Mouse (Mus musculus) layer of hippocampus, postnatal 14 days (tissue): ENCODE results near the gene Sec1. TPM values are rescaled to one million over a fixed set of nuclear protein-coding genes. Genes with fewer than 3 reads are reported as not detected.
"Not testable (repeated sequence)": the region's sequence is repeated elsewhere in the genome, so short reads cannot be mapped to it uniquely, and the experiment has no call there.

Experiments
- DNase-seq, 2 experiments: peaks; one replicate each; pipeline ENCODE4 v3.0.0; 2021 to 2022; ENCODE audit warnings: low spot score in 2 of 2, mixed read lengths in 1 of 2
- total RNA-seq, 2 experiments: library from RNA; stranded (reverse); gene quantifications; 2 replicates each; pipeline ENCODE4 v1.2.3; 2021

Sec1 gene
- total RNA-seq, 2 experiments from 2014 or later = 0.24 to 0.41 TPM

DNA sequence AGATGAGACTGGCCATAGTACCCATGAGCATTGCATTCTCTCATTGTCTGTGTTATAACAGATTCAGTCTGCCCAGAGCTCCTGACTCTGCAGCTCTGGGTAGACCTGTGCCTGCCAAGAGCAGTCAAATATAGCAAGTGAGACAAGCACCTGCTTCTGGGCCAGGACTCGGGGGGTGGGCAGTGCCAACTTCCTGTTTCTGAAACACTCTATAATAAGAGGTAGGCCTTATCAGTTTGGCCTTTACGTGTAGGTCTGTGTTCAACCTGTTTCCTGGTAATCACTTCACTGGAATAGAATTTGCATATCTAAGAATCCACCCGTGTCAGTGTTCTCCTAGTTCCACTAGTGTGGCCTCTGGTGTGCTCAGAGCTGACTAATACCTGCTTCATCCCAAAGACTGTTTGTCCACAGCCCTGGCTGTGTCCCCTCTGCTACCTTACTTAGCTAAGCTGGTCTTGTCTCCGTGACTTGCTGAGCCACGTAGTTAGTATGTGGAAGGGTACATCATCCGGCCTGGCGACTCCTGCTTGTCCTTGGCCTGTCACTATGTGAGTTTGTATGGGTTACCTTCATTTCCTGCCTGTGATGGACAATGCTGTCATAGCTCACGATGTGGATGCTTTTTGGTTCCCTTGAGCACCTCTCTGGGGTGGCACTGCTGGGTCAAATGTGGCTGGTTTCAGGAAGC is 13.0 kb downstream of the Sec1 start:
- DNase-seq = no peak

DNA sequence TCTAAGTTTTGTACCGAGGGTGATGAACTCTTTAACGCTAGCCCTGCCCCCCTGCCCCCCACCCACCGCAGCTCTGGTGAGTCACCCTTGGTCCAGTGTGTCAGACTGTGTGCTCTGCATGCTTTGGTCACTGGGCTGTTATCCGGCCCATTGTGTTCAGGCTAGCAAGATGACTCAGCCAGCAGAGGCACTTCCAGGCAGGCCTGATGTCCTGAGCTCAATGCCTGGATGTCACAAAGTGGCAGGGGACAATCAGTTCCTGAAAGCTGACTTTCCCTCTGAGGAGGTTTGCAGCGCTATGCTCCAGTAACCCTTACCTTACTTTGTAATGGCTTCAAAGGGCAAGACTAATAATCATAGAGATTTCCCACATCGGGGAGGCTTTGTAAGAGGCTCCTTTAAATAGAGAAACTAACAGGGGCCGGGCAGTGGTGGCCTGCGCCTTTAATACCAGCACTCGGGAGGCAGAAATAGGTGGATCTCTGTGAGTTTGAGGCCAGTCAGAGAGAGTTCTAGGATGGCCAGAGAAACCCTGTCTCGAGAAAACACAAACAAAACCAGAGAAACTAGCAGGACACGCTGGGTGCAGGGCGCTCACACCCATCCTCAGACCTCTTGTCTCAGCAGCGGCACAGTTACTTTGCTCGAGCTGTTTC is 14.1 kb downstream of the Sec1 start:
- DNase-seq = no peak

DNA sequence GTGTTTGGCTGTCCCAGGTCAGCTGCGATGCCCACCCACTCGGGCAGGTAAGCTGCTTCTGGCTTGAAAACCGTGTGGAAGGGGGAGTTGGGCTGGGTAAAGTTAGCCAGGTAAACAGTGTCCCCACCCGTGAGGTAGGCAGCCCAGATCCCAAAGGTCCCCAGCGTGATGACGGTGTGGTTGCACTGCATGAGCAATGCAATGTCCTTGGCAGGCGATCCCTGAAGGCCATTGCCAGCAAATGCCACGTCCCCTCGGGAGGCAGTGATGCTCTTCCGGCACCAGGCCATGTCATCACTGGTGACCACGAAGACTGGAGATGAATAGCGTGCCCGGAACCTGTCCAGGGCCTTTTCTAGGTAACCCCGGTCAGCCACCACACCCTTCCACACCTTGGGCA is 15.7 kb downstream of the Sec1 start:
- no peak for DNase-seq

DNA sequence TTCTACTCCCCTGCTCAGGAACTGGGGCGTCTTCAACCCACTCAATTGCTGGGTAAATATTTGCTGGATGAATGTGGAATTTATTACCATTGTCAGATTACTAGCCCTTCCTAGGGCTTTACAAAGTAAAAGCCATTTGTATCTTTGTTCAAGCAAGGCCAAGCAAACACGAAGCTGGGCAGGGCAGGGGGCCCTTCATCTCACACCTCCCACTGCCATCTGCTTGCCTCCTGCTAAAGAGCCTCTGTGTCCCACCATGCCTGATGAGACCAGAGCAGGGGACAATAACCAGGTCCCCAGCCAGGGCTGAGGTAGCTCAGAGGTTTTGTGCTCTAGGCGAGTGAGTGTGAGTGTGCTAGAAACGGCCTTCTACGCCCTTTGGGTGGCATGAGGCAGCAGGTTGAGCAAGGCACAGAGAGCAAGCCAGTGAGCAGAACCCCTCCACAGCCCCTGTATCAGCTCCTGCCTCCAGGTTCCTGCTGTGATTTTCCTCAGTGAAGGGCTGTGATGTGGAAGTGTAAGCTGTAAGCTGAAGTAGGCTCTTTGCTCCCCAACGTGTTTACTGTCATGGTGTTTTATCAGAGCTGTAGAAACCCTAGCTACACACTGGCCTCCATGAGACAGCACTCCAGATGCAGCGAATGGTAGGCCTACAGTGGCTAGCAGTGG is 16.4 kb downstream of the Sec1 start:
- DNase-seq = no peak

DNA sequence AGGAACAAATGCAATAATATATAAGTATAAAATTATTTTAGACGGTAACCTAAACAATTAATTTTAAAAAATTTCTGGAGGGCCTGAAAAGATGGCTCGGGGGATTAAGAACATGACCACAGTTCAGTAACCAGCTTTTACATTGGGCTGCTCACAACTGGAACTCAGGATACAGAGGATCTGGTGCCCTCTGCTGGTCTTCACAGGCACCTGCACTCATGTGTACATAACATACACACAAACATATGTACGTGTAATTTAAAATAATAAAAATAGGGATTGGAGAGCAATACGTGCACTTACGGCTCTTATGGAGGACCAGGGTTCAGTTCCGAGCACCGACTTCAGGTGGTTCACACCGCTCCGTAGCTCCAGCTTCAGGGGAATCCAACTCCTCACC is 25.3 kb downstream of the Sec1 start:
- DNase-seq = no peak

DNA sequence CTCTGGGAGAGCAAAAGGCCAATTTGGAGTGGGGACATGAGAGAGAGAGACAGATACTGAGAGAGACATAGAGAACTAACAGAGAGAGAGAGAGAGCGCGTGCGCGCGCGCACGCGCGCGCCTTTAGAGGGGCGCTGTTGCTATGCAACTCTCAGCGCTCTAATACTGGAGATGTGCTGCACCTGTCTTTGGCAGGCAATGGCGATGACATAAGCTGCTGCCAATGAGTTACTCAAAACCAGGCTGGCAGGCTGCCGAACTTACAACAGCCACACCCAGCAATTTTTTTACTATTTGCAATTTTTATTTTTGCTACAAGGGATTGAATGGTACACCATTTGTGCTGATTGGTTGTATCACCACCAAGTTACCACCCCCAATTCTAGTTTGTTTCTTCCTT is 26.4 kb downstream of the Sec1 start:
- peak in 1 of 2 experiments; percentile 44 for DNase-seq

DNA sequence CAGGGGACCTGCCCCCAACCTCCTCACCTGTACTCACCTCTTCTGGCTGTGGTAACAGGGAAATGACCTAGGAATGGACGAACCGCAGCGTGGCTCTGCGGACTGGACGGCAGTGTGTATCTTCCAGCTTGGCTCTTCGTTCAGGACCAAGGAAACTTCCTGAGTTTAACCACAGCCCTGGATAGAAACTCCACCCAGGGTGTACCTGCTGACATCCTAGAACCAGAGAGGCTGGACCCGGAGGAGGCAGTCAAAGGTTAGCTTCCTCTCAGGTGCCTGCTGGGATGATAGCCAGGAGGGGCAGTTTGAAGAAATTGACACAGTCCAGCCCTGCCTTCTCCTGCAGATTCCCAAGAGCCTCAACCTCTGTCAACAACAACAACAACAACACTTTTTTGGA is 28.0 kb downstream of the Sec1 start, which contains the start of gene Fut2:
Gene Fut2 (minus strand): TSS at position 234 of the 400 bp plus-strand sequence.
- DNase-seq = no peak

DNA sequence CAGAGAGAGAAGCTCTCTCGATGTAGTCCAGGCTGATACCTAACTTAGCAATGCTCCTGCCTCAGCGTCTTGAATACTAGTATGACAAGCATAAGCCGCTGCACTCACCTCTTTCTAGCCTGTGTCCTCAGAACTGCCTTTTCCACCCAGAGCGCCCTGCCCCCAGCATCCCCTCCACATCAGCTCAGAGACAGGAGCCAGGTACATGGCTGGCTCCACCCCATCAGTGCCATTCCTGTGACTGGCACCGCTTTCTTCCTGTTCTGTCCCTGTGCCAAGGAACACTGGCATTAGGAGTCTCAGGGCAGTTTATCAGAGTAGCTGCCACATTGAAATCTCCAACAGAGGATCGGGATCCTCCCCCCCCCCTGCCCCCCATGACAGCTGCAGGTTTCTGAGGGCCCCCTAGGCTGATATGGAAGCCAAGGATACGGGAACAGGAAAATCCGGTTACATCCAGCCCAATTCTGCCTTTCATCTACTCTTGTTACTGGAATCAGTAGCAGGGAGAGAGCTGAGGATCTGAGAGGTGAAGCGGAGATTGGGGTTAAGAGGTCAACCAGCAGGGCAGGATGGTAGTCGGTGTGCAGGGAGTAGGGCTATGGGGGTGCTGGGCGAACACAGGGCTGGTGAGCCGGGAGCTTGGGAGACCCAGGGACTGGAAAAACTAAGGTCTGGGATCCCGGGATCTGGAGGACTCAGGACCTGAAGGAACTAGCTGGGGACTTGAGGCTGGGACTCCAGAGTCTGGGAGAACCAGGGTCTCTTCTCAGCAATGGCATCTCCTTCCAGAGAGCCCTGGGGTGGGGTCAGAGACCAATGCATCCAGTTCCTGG is 28.7 kb downstream of the Sec1 start:
- DNase-seq = no peak

DNA sequence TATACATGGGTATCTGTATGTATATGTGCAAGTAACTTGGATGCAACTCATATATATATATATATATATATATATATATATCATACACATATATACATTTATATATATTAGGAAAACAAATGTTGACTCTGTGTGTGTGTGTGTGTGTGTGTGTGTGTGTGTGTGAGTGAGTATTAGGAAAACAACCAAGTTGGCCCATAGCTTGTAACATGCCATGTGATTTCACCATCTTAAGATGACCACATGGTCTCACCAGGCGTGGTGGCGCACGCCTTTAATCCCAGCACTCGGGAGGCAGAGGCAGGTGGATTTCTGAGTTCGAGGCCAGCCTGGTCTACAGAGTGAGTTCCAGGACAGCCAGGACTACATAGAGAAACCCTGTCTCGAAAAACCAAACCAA is 32.5 kb downstream of the Sec1 start:
- DNase-seq = not testable (repeated sequence)

DNA sequence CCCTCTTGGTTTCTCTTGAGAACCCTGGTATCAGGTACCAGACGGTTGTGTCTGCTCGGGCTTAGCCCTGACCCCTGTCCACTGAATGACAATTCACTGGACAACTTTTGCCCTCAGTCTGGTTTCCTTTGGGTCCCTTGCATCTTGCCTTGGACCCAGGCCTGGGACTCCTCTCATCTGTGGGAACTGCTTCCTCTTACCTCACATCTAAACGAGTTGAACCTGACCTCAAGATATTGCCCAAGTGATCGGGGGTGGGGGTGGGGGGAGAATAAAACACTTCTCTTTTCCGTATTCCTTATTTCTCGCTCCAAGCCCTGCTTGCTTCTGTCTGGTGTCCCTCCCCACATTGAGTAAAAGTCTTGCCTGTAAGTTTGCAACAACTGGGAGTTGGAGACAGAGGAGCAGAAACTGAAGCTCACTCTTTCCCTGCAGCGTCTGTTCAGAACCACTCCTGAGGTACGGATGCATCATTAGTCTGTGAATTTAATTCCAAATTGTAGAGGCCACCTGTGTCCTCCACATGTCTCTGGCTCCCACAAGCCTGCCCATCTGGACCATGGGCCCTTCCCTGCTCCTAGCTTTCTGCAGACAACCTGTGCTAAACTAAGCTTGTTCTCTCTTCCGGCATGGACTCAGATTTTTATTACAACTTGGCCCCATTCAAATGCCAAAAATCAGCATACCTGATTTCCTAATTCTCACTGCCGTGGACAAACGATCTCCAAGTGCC is 33.3 kb downstream of the Sec1 start:
- no peak for DNase-seq

DNA sequence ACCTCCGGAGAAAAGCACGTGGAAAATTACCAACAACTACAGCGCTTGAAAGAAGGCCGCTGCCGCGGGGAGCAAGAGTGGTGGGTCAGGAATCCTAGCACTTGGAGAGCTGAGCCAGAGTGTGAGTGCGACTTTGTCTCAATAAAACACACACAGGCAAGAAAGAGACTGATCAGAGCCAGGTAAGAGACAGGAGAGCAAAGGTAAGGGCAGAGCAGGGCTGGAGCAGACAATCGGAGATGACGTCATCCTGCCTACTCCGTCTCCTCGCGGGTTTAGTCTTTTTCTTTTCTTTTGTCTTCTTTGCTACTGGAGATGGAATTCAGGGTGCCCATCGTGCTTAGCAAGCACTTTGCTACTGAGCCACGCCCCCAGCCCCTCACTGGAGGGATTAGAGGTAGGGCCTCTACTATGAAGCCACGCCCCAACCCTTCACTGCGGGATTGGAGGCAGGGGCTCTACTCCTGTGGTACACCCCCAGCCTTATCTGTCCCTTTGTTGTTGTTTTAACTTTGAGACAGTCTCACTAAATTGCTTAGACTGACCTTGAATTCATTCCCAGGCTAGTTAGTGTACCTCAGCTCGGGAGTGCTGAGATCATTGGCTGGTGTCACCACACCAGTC is 39.7 kb downstream of the Sec1 start:
- no peak for DNase-seq

DNA sequence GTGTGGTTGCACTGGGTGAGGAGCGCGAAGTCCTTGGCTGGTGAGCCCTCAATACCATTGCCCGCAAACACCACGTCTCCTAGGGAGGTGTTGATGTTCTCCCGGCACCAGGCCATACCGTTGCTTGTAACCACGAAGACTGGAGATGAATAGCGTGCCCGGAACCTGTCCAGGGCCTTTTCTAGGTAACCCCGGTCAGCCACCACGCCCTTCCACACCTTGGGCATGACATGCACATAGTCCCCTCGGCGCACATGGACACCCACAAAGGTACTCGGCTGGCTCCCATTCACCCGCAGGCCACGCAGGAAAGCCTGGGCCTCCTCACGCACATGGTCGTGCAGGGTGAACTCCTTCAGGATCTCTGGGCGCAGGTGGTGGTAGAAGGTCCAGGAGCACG is 43.7 kb downstream of the Sec1 start:
- not testable (repeated sequence) for DNase-seq

DNA sequence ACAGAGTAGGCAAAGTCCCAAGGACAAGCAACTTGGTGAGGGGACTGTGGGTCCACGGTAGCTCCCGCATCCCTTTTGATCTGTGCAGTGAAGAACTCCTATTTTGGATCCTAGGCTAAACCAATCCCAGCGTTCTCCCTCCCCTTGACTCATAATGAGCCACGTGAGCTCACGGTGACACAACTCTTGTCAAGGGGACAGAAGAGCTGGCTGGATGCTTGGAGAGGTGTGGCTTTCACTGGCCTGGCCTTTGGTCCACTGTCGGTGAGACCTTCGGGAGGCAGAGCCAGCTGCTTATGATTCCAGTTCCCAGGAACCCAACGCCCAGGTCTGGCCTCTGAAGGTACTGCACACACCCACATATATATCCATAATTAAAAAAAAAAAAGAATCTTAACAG is 44.9 kb downstream of the Sec1 start:
- no peak for DNase-seq

DNA sequence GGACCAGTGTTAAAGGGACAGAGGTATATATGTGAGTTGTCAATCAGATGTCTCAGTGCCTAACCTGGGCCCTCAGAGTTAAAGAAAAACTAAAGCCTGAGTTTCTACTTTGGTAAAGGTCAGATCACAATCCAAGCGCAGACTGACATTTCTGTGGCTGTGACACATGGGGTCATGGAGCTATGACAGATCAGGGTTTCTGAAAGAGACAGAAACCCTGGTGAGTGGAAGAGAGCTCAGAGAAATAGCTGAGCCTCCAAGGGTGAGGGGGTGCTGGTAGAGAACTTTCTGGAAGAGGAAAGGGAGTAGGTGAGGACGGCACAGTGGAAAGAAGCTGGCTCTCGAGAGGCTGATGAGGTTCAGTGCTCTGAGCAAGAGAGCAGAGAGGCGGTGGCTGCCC is 47.5 kb downstream of the Sec1 start:
- no peak for DNase-seq

DNA sequence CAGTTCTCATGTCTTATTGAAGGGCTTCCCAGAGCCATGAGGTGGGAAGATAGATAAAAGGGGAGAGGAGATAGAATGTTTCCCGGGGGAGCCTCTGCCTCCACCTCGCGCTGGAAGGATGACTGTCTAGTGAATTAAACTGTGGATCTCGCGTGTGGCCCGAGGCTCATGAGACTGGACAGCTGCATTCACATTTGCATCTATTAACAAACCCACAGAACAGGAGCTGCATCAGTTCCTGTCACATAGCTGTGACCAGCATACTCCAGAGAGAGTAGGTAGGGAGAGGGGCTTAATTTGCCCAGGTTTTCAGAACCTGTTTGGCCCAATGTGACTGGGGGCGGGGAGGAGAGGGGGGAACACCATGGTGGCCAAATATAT is 48.6 kb downstream of the Sec1 start:
- DNase-seq = no peak

DNA sequence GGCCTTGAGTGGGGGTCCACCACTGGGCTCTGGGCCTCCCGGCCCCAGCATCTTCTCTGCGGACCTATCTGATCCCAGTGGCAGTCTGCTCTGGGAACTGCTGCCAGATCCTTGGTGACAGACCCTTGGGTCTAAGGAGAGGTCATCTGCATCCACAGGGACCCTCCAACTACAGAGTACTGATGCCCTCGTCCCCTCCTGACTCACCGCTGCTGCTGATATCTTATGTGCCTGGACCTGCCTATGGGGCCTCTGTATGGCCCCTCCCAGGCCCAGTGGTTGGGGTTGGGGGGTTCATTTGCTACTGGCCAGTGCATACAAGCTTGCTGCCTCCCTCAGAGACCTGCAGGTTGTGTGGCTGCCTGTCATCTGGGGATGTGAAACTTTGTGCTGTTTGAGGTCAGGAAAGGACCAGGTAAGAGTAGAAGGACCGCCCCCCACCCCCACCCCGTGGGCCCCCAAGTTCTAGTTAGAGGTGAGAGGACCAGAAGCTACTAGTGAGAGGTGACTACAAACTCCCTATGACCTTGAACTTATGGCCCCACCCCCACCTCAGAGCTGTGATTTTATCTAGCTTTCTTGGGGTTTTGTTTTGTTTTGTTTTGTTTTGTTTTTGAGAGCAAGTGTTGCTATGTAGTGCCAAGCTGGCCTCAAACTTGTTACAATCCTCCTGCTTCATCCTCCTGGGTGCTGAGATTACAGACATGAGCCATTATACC is 49.2 kb downstream of the Sec1 start:
- no peak for DNase-seq

DNA sequence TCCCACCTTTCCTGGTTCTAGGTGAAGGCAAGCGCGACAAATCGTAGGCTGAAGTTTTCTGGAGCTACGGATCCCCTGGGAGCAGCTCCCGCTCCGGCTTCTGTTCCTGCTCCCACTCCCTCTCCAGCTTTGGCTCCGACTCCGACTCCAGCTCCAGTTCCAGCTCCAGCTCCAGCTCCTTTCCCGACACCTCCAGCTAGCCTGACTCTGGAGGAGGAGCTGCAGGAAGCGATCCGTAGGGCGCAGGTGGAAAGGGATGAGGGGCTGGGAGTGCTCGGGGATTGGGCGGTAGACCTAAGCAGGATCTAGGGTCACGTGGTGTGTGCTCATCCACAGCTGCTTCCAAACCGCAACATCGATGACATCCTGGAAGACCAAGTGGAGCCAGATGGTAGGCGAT is 50.0 kb downstream of the Sec1 start:
- peak; percentile 49 to 50 for DNase-seq

DNA sequence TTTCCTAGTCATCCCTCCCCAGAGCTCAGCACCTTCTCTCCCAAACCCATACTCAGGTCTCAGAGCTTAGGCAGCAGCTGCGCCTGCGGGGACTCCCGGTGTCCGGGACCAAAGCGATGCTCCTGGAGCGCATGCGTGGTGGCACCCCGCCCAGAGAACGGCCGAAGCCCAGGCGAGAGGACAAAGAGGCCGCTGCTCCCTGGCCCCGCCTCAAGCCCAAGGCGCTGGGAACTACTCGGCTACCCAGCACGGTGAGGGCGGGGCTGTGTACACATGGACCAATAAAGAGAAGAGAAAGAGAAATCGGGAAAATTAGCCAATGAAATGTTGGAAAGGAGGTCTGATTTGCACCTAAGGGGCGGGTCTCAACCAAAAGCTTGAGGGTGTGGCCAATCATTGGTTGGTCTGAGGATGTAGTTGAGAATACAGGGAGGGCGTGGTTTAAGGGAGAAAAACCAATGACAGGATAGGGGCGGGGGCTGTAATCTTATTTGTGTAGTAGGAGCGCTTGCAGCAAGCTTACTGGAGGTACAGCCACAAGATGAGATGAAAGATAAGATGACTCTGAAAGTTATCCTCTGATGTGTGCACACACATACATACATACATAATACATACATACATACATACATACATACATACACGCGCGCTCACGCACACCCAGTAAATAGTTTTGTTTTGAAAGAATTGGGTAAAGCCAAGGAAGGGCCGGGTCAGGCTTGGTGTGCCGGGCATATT is 50.6 kb downstream of the Sec1 start:
- DNase-seq = peak; percentile 88 to 94
